Mouse (Mus musculus) heart, embryonic 10.5 days (tissue): ENCODE measurements around the gene Samd14. TPM values are rescaled to one million over a fixed set of nuclear protein-coding genes. Genes with fewer than 3 reads are reported as not detected.

Source experiments
- DNase-seq: peaks from one replicate; pipeline ENCODE4 v3.0.0-alpha.2; 2017; ENCODE audit warnings: low spot score
- H3K27ac ChIP-seq: fragments of 300-500 bp; sonication (generic); 2 replicates; pipeline ENCODE4 v1.5.1; 2016; ENCODE audit warnings: mild to moderate bottlenecking
- H3K27me3 ChIP-seq: fragments of 300-500 bp; sonication (generic); 2 replicates; pipeline ENCODE4 v1.6.1; 2016; ENCODE audit warnings: mild to moderate bottlenecking; ENCODE audit not compliant: poor library complexity, insufficient read depth, severe bottlenecking
- H3K36me3 ChIP-seq: fragments of 300-500 bp; sonication (generic); 2 replicates; pipeline ENCODE4 v1.6.1; 2016; ENCODE audit warnings: mild to moderate bottlenecking, moderate library complexity
- H3K4me1 ChIP-seq: fragments of 300-500 bp; sonication (generic); 2 replicates; pipeline ENCODE4 v1.6.1; 2016; ENCODE audit warnings: mild to moderate bottlenecking
- H3K4me3 ChIP-seq: fragments of 300-500 bp; sonication (generic); 2 replicates; pipeline ENCODE4 v1.5.1; 2016; ENCODE audit warnings: mild to moderate bottlenecking, moderate library complexity
- H3K9me3 ChIP-seq: fragments of 300-500 bp; sonication (generic); 2 replicates; pipeline ENCODE4 v1.6.1; 2016; ENCODE audit warnings: mild to moderate bottlenecking, moderate library complexity
- WGBS: fragments of 180-500 bp; shearing (Covaris S2); methylation state at CpG from one replicate; pipeline ENCODE4 v1.1.7; 2016; 5-methylcytosine and 5-hydroxymethylcytosine counted together
- polyA plus RNA-seq: library from polyadenylated mRNA; unstranded; fragments of >200 nt; fragmentation: Nextera tagmentation; extraction: Ambion mirVana; gene quantifications from 2 replicates; pipeline ENCODE4 v1.2.1, GENCODE M21; 2016

Gene Samd14
- polyA plus RNA-seq, 1 experiment from 2014 or later: 18.8 TPM

DNA sequence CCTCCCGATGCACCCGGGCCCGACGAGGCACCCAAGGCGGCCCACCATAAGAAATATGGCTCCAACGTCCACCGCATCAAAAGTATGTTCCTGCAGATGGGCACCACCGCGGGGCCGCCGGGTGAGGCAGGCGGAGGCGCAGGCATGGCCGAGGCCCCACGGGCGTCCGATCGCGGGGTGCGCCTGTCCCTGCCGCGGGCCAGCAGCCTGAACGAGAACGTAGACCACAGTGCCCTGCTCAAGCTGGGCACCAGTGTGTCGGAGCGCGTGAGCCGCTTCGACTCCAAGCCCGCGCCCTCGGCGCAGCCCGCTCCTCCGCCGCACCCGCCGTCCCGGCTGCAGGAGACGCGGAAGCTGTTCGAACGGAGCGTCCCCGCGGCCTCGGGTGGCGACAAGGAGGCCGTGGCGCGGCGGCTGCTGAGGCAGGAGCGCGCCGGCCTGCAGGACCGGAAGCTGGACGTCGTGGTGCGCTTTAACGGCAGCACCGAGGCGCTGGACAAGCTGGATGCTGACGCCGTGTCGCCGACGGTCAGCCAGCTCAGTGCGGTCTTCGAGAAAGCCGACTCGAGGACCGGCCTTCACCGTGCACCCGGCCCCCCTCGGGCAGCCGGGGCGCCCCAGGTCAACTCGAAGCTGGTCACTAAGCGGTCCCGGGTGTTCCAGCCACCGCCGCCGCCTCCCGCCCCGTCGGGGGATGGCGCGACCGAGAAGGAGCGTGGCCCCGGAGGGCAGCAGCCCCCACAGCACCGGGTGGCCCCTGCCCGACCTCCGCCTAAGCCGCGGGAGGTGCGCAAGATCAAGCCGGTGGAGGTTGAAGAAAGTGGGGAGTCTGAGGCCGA, 17.8 kb upstream of the Samd14 start:
- peaks cover 94% of the 10 kb centered on the region for H3K4me1 ChIP-seq
- peaks cover 23% of the 10 kb centered on the region for H3K36me3 ChIP-seq
- H3K27me3 ChIP-seq: no peaks in the 10 kb centered on the region
- H3K27ac ChIP-seq: peak overlapping the region; percentile 96
- peak overlapping the region; percentile 94 for H3K4me3 ChIP-seq
- H3K9me3 ChIP-seq: no peaks in the 10 kb centered on the region
- DNase-seq: no peak
- whole genome bisulfite sequencing: under 1% methylated on average over 99 of the region's 99 CpGs

- Histone ChIP-seq H3K4me1 (peaks cover 92% of the 10 kb centered on the region), H3K4me3 (peak overlapping the region; percentile 94), H3K9me3 (no peaks in the 10 kb centered on the region), H3K27ac (peak overlapping the region; percentile 96), H3K27me3 (no peaks in the 10 kb centered on the region), H3K36me3 (peaks cover 28% of the 10 kb centered on the region)
- DNase-seq: no peak
- WGBS: 2% methylated on average over 20 of the region's 20 CpGs
Observed at GRCm38 (mm10) chr11:94992480-94992753, 17.3 kb upstream of the Samd14 start.

DNA sequence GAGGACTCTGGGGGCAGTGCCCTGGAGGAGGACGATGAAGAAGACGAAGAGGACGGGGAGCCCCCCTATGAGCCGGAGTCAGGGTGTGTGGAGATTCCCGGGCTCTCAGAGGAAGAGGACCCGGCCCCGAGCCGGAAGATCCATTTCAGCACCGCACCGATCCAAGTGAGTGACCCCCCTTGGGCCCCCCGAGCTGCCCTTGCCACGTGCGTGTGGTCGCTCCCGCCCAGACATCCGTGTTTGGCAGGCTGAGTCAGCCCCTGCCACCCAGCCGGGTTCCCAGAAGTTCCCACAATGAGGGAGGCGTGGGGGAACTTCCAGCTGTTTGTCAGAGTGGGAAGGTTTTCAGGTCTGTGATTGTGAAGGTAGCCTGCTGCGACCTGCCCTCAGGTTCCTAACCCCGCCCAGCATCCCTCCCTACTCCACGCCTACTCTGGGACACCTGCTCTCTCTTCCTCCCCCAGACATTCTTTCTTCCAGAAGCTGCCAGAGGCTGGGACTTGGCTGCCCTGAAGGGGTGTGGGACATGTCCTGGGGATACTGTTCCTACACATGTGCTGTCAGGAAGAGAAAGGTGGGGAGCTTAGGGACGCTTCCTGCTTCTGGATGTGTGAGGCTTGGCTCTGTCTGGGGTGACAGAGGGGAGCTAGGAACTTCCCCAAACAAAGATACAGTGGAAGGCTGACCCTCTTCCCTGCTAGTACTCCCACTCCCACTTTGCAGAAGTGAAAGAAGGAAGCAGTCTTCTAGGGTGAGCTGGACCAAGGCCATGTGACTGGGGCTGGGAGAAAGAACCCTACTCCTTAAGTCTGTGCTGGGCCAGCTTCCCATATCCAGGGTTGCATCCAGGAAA, 16.7 kb upstream of the Samd14 start:
- Histone ChIP-seq H3K9me3 (no peaks in the 10 kb centered on the region), H3K36me3 (peaks cover 34% of the 10 kb centered on the region), H3K27ac (peak overlapping the region; percentile 96), H3K4me1 (peaks cover 91% of the 10 kb centered on the region), H3K4me3 (peak overlapping the region; percentile 94), H3K27me3 (no peaks in the 10 kb centered on the region)
- DNase-seq: no peak
- WGBS: 5% methylated on average over 21 of the region's 22 CpGs

DNA sequence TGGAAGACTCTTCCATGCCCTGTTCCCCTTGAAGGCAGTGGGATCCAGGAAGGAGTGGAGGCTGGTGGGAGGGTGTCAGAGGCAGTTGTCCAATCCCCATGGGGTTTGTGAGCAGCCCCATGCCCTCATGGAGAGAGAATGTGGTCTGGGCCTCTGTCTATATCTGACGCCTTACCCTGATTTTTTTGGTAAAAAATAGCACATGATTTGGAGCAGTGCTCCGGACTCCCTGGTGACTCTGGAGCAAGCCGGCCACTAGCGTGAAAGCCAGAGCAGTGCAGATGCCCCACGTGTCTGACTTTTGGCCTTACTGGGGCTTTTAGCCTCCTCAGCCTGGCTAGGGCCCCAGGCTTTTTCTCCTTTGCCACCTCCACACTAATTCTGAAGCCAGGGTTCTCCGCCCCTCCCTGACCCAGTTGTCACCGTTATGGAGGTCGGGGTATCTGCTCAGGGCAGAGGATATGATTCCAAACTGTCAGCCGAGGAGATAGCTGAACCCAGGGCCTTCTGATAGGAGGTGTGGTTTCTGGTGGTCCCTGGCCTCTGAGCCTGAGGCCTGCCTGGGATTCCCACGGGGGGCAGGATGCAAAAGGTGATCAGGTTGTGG, 15.4 kb upstream of the Samd14 start:
- WGBS: 37% methylated on average over 10 of the region's 10 CpGs
- Histone ChIP-seq H3K27me3 (no peaks in the 10 kb centered on the region), H3K4me3 (peak overlapping the region; percentile 94), H3K9me3 (no peaks in the 10 kb centered on the region), H3K27ac (peak overlapping the region; percentile 96), H3K36me3 (peaks cover 47% of the 10 kb centered on the region), H3K4me1 (peaks cover 86% of the 10 kb centered on the region)
- no peak for DNase-seq

GRCm38 (mm10) chr11:94994947-94995772, 14.5 kb upstream of the Samd14 start:
- Histone ChIP-seq H3K36me3 (peaks cover 55% of the 10 kb centered on the region), H3K27ac (peak overlapping the region; percentile 96), H3K4me1 (peaks cover 82% of the 10 kb centered on the region), H3K9me3 (no peaks in the 10 kb centered on the region), H3K27me3 (no peaks in the 10 kb centered on the region), H3K4me3 (peak overlapping the region; percentile 94)
- DNase-seq: no peak
- 86% methylated on average over 11 of the region's 11 CpGs for WGBS

GRCm38 (mm10) chr11:94996101-94996500, 13.6 kb upstream of the Samd14 start:
- Histone ChIP-seq H3K27me3 (no peaks in the 10 kb centered on the region), H3K4me3 (0 out of 2 replicates have a peak overlapping the region, but pooled peaks have one; percentile 10), H3K9me3 (no peaks in the 10 kb centered on the region), H3K27ac (peak overlapping the region; percentile 96), H3K4me1 (peaks cover 83% of the 10 kb centered on the region), H3K36me3 (peaks cover 64% of the 10 kb centered on the region)
- 85% methylated on average over 8 of the region's 8 CpGs for WGBS
- no peak for DNase-seq

DNA sequence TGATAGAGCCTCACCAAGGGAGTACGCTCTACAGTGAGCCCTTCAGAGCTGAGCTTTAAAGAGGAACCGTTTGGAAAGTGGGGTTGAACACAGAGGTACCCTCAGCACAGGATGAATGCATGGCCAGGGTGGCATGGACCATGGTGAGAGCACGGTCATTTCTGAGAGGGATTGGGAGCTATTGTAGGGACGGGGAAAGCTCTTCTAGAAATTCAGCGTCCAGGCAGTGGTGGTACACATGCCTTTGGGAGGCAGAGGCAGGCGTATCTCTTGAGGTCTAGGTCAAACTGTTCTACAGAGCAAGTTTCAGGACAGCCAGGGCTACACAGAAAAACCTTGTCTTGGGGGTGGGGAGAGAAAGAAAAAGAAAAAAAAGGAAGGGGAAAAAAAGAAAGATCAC, 12.7 kb upstream of the Samd14 start:
- DNase-seq: no peak
- Histone ChIP-seq H3K27ac (peak overlapping the region; percentile 96; the same call in 1 of the 2 replicates), H3K4me3 (no peak overlapping the region), H3K9me3 (no peaks in the 10 kb centered on the region), H3K27me3 (no peaks in the 10 kb centered on the region), H3K4me1 (peaks cover 86% of the 10 kb centered on the region), H3K36me3 (peaks cover 72% of the 10 kb centered on the region)
- 90% methylated on average over 6 of the region's 6 CpGs for WGBS

- H3K4me3 ChIP-seq: peak overlapping the region; percentile 22; the same call in 1 of the 2 replicates
- H3K4me1 ChIP-seq: peaks cover 80% of the 10 kb centered on the region
- no peaks in the 10 kb centered on the region for H3K9me3 ChIP-seq
- WGBS: 54% methylated on average over 5 of the region's 5 CpGs
- DNase-seq: peak; percentile 93
- no peaks in the 10 kb centered on the region for H3K27me3 ChIP-seq
- peak overlapping the region; percentile 96 for H3K27ac ChIP-seq
- peaks cover 79% of the 10 kb centered on the region for H3K36me3 ChIP-seq
Observed at GRCm38 (mm10) chr11:94997596-94997995, 12.1 kb upstream of the Samd14 start.

DNA sequence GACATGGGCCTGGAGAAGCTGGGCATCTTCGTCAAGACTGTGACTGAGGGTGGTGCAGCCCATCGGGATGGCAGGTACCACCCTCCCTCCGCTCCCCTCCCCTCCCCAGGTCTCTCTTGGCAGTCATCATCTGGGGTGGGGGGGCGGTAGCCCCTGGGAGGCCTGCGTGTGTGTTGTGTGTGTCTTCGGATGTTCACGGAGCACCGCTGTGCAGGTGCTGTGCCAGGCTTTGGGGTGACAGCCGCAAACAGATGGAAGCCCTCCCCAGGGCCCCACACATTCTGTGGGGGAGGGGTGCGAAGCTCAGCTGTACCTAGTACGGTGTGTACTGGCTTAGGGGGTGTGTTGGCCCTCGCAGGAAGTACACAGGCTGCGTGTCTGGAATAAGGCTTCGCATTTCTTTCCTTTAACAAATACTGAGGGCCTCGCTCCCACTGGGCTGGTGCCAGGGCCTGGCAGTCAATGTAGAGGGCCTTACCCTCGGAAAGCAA, 11.6 kb upstream of the Samd14 start:
- Histone ChIP-seq H3K4me3 (peak overlapping the region; percentile 22; the same call in 1 of the 2 replicates), H3K27ac (peak overlapping the region; percentile 96), H3K9me3 (no peaks in the 10 kb centered on the region), H3K4me1 (peaks cover 80% of the 10 kb centered on the region), H3K36me3 (peaks cover 83% of the 10 kb centered on the region), H3K27me3 (no peaks in the 10 kb centered on the region)
- 80% methylated on average over 16 of the region's 16 CpGs for WGBS
- DNase-seq: no peak

DNA sequence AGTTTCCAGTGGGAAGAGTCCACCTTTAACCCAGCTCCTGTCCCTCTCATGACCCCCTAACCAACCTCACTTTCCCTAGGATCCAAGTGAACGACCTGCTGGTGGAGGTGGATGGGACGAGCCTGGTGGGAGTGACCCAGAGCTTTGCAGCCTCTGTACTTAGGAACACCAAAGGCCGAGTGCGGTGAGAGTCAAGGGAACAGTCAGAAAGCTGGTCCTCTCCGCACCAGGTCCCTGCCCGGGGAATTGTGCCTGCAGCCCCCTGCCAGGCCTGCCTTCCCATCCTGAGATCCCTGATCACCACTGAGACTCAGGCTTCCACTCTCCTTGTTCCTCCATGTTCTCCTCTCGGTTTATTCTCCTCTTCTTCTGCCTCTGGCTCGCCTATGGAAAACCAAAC, 9.6 kb upstream of the Samd14 start:
- H3K9me3 ChIP-seq: no peaks in the 10 kb centered on the region
- no peaks in the 10 kb centered on the region for H3K27me3 ChIP-seq
- peak overlapping the region; percentile 67 for H3K27ac ChIP-seq
- peaks cover 80% of the 10 kb centered on the region for H3K4me1 ChIP-seq
- DNase-seq: no peak
- peaks cover 94% of the 10 kb centered on the region for H3K36me3 ChIP-seq
- 60% methylated on average over 8 of the region's 8 CpGs for WGBS
- peak overlapping the region; percentile 2; the same call in 1 of the 2 replicates for H3K4me3 ChIP-seq

- peak overlapping the region; percentile 2; the same call in 1 of the 2 replicates for H3K4me3 ChIP-seq
- H3K27ac ChIP-seq: peak overlapping the region; percentile 67
- no peak for DNase-seq
- WGBS: 33% methylated on average over 4 of the region's 4 CpGs
- peaks cover 81% of the 10 kb centered on the region for H3K4me1 ChIP-seq
- peaks cover 96% of the 10 kb centered on the region for H3K36me3 ChIP-seq
- no peaks in the 10 kb centered on the region for H3K27me3 ChIP-seq
- H3K9me3 ChIP-seq: no peaks in the 10 kb centered on the region
Observed at GRCm38 (mm10) chr11:95000548-95000947, 9.1 kb upstream of the Samd14 start.

- no peak overlapping the region for H3K4me3 ChIP-seq
- no peaks in the 10 kb centered on the region for H3K9me3 ChIP-seq
- peaks cover 96% of the 10 kb centered on the region for H3K36me3 ChIP-seq
- 3% methylated on average over 8 of the region's 8 CpGs for WGBS
- no peaks in the 10 kb centered on the region for H3K27me3 ChIP-seq
- H3K27ac ChIP-seq: peak overlapping the region; percentile 67
- peaks cover 81% of the 10 kb centered on the region for H3K4me1 ChIP-seq
- peak; percentile 87 for DNase-seq
Observed at GRCm38 (mm10) chr11:95001058-95001457, 8.6 kb upstream of the Samd14 start.
